Mouse (Mus musculus) ovary, adult 2 months (tissue): ENCODE measurements around the gene P2rx4. TPM values are rescaled to one million over a fixed set of nuclear protein-coding genes. Genes with fewer than 3 reads are reported as not detected.

ENCODE experiments used
- polyA plus RNA-seq: library from polyadenylated mRNA; depleted of rRNA; stranded (reverse); fragments of >200 nt; gene quantifications from 2 replicates; pipeline ENCODE4 v1.2.3, GENCODE M21; 2012; rRNA removed

The P2rx4 gene
- polyA plus RNA-seq: 35.8 and 44.9 TPM in 2 replicates

DNA sequence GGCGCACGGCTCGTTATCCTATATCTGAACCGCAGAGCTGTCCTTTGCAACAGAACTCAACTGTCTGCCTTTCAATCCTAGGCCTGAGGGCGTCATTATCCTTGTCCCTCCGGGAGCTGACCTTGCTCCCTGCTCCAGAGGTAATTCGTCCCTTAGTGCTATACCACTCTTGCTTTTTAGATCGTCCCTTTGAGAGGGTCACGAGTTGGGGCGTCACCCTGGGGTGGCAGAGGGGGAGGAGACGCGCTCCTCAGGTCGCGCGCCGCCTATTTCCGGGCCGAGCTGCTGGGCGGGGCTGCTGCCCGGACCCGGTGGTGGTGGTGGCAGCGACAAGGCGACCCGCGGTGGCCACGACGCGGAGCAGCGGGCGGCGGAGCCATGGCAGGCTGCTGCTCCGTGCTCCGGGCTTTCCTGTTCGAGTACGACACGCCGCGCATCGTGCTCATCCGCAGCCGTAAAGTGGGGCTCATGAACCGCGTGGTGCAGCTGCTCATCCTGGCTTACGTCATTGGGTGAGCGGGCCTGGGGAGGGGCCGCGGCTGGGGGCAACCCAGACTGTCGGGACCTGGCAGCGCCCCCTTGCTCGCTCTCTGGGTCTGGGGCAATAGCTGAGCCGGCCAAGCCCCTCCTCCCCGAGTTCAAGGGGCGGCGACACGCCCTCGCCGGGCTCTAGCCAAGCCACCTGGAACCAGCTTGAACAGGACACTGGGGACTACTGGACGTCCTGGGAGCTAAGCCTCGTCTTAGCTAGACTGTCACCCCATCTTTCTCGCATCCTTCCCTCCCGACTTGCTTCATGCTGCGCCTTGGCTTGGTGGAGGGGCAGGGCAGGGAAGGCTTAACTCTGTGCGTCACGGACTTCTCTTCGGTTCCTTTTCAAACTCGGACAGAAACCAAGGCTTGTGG is at the start of gene P2rx4:
Gene P2rx4, plus strand, starts transcription at position 269 of the 906 bp plus-strand sequence.

Other genes starting within 250 kb of the P2rx4 start
- 99.6 and 109 TPM in 2 replicates for gene Atp2a2, start 205.3 kb upstream of the P2rx4 start, polyA plus RNA-seq
- gene Ift81, start 93.0 kb upstream of the P2rx4 start, polyA plus RNA-seq: 1.3 and 2.6 TPM in 2 replicates
- 29.4 and 39.3 TPM in 2 replicates for gene P2rx7, start 63.6 kb upstream of the P2rx4 start, polyA plus RNA-seq
- 89.8 and 92.7 TPM in 2 replicates for gene Camkk2, start 71.9 kb downstream of the P2rx4 start, polyA plus RNA-seq
- 332 and 419 TPM in 2 replicates for gene Anapc5, start 113.8 kb downstream of the P2rx4 start, polyA plus RNA-seq
- gene Rnf34, start 142.5 kb downstream of the P2rx4 start, polyA plus RNA-seq: 9.2 and 16.0 TPM in 2 replicates